Mouse (Mus musculus): ENCODE measurements around the gene Ndufa7.

The Ndufa7 gene

DNA sequence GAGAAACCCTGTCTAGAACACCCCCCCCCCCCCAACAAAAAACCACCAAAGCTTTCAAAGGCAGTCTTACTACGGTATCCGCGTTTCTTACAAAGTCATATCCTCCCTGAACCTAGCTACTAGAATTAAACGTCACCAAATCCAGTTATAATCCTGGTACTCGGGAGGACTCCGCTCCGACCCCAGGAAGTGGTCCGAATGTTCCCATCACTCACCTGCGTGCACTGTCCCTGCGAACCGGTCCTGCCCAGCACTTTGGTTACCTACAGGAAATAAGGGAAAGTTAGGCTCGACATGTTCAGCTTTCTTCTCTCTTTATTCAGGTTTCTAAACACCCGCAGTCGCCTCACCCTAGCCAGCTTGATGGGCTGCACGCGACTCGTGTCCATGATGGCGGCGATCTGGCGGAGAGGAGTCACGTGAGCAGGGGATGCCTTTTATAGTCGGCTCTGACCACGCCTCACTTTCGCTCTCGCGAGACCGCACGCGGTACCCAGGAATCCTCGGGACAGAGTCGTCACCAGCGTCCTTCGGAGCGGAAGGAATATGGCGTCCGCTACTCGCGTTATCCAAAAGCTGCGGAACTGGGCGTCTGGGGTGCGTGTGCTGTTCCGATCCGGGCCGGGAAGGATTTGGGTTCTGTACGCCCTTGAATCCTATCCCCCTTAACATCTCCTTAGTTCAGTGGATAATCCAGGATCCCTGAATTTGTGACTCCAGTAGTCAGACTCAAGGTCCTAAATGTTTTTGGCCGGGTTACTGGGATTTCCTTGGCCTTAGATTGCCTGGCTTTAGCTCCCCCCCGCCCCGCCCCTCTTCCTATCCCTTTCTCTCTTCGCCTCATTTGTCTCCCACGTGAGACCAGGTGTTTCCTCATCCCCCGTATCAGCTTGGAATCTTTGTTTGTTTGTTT lies at the start of gene Ndufa7, which contains the start of gene Rps28:
Gene Ndufa7, plus strand, starts transcription at position 489 of the 913 bp plus-strand sequence.
Gene Rps28, minus strand, starts transcription at position 479 of the 913 bp plus-strand sequence.
- peak; percentile 99 for DNase-seq

DNA sequence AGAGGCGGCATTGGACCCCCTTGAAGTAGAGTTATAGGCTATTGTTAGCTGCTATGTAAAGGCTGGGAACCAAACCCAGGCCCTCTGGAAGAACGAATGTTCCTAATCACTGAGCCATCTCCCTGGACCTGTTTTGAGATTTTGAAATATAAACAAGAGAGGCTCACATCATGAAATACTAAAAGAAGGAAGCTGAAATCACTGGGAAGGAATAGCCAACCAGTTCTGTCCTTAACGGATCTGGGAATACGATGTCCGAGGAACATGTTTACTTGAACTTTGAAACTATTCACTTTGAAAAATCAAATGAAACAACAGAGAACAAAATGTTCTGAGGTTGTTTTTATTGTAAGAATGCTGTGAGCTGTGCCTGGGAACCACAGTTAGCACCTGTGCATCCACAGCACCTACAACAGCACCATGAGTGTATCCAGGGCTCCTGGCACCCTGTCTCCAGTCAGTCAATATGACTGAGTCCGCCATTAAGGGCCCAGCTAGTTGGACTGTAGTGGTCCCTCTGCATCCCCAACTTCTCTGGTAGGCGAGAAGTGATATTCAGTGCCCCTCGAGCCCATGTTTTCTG lies 49.7 kb upstream of the Ndufa7 start:
- DNase-seq = peak; percentile 33

DNA sequence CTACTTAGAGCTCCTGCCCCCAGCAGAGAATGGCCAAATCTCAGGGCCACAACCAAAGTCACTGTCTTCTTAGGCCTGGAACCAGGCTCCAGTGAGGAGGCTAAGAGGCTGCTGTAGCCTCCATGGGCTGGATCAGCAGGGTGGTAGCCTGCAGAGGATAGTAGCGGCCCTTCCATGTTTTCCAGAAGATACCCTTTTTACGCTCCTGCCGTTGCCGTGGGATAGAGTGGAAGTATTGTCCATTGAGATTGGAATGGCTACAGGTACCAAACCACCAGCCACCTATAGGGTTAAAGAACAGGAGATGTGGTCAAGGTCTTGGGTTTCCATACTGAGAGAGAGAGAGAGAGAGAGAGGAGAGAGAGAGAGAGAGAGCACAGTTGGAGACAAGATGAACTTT lies 49.1 kb upstream of the Ndufa7 start:
- no peak for DNase-seq

DNA sequence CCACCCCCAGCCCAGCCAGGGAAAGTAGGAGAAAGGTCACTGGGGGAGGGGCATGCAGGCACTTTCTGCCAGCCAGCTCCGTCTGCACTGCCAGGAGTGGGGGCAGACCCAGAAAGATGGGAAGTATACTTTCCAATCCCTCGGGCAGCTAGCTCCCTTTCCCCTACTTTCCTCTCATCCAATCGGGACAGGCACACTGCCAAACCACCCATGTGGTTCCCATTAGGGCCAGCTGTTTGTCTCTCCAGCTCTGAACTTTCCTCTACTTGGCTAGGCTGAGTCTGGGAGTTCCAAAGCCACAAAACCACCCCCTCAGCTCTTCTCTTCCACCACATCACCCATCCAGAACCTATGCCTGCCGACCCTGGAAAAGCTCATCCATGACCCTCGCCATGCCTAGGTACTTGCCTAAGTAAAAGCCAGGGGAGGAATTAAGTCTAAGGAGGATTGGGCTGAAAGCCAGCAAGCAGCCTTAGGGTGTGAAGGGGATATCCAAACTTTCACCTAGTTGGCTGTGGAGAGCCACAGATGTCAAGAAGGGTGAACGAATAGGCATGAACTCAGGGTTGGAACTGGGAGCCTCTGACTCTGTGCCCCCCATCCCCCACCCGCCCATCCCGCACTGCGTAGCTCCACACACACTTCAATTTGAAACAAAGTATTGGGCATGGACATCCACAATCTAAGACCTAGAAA lies 45.0 kb upstream of the Ndufa7 start:
- DNase-seq = peak; percentile 97

DNA sequence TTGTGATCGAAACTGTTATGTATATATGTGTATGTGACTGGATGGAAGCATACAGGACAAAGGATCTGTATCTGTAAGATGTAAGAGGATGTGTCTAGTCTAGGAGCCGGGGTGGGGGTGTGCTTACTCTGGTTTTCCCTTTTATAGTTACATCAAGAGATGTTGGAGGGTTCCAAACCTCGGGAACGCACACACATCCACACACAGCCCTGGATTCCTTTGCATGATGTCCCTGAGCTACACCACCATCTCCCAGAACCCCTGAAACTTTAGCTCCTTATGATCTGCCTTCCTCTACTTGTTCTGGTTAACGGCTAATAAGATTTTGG lies 44.4 kb upstream of the Ndufa7 start:
- no peak for DNase-seq

DNA sequence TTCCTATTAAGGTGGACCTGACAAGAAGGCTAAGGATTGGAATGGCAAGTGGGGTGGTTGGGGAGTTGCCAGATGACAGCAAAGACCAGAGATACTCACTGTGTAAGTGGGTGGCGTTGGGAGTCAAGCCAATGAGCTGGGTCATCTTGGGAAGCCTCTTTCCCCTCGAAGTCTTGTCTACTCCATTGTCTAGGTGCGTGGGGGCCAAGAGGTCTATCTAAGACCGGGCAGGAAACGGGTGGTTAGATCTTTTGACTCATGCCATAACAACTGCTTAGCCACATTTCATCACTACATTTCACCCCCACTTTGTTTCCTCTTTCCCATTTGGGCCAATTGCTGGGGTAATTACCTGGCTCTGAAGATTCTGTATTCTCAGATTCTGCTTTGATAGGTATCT lies 43.9 kb upstream of the Ndufa7 start:
- peak; percentile 33 for DNase-seq

DNA sequence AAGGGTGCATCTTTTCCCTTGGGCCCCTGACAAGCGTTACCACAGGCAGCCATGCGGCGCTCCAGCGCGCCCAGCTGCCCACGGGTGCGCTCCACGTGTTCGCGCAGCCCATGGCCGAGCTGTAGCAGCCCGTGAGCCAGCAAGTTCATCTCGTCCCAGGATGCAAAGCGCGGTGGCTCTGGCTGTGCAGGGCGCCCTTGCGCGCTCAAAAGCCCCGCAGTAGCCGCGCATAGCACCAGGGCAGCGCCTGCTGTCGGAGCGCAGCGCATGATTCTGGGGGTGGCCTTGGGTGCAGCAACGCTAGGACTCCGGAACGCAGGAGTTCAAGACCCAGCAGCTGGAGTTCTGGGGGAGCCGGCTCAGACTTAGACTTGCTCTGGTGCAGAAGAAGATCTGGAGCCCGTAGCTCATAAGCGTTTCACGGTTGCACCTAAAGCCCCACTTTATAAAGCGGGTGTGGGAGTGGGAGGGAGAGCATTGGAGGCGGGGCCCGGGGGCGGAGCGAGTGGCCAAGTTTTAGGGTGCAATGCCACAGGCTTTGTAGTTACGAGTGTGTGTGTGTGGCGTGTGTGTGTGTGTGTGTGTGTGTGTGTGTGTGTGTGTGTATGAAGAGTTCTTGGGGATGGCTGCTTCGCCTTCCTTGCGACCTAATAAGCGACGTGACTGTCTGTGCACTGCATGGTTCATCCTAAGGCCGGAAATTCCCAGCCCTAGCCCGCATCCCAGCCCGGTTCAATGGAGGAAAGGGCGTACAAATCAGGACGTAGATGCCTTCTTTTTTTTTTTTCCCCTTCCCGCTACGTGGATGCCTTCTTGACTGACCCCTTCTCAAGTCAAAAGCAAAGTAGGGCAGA lies 43.0 kb upstream of the Ndufa7 start, which contains the start of gene Angptl4:
Gene Angptl4, minus strand, starts transcription at position 707 of the 854 bp plus-strand sequence.
- DNase-seq = peak; percentile 87

DNA sequence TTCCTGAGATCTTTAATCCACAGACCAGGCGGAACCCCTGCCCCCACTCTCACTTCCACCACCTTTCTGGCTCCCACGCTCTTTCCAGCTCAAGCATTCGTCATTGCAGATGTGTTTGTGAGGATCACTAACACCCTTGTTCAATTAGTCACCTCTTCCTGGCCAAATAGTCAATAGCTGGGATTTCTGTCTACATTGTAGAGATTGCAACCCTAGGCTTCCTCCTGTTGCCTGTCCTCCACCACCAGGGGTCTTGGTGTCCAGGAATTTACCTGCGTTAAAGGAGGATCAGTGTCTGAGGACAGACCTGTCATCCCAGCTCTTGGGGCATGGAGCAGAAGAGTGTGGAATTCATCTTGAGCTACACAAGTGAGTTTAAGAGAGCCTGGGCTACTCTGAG lies 42.3 kb upstream of the Ndufa7 start:
- DNase-seq = no peak

DNA sequence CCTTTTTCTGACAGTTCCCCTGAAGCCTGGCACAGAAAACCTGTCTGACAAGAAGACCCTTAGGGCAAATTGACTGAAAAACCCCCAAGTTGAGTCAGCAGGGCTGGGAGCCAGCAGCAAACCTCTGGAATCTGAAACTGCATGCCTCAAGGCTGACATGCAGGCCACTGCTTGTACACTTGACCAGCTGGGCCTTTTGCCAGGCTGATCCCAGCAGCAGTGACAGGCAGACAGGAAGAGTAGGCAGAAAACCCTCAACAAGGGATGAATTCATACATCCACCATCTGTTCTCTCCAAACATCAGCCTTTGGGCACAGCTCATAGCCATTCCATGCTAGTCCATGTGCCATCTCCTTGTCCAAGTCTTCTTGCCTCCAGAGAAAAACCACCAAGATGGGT lies 41.0 kb upstream of the Ndufa7 start:
- DNase-seq = peak; percentile 94

DNA sequence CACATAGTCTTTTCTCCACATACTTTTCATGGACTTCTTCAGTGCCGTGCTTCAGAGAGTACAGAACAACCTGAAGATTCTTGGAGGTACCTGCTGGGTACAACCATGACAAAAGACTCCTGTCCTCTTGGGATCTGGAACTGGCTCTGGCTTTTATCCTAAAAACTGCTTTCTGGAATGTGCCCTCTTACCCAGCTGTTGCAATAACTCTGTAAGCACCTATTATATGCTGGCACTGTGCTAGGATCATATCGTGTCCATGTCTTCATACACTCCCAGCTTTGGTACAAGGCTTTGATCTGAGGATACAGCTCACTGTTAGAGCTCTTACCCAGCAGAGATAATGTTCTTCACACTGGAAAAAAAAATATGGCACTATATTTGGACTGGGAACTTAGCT lies 39.4 kb upstream of the Ndufa7 start:
- DNase-seq = no peak

DNA sequence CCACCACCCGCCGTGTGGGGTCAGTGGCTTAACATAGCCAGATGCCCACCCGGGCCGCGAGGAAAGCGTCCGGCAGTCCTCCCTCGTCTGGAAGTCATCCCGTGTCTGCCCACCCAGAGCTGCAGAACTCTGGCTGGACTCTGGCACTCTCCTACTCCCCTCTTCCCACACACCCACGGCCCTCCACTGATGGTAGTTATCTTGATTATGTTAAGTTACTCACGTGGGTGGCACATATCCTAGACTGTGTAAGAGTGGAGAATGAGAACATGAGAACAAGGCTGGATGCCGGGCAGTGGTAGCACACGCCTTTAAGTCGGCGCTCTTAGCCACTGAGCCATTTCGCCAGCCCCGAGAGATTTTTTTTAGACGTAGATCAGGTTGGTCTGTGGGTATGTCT lies 38.0 kb upstream of the Ndufa7 start:
- DNase-seq = no peak

DNA sequence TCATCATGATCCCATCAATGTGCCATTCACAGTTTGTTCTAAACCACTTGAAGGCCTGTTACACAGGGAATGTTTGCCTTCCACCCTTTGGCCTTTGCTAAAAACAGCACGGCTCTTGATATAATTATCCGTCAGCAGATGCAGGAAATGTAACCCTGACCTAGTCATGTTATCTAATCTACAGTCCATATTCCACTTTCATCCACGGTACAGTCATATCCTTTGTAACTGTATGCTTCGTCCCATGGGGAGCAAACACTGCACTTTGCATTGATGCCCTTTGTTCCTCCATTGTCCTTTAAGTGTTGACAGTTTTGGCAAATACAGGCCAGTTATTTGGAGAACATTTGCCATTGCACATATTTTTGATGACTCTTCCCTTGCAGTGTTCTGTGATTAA lies 35.6 kb upstream of the Ndufa7 start:
- no peak for DNase-seq

DNA sequence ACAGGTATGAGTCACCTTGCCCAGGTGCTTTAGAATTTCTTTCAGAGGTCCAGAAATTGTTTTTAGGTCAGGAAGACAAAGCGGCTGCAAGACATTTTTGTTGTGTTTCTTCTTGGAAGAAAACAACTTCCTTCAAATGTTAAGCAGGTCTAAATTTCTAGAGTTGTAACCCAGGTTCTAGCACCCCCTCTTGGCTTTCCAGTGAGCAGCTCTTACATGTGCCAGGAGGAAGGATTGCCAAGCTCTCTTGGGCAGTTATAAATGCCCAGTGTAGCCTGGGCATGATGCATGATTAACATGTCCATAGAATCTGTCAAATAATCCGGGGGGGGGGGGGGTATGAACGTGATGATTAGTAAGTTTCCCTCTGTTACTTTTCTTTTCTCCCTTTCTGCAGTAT lies 26.1 kb upstream of the Ndufa7 start:
- peak; percentile 66 for DNase-seq

DNA sequence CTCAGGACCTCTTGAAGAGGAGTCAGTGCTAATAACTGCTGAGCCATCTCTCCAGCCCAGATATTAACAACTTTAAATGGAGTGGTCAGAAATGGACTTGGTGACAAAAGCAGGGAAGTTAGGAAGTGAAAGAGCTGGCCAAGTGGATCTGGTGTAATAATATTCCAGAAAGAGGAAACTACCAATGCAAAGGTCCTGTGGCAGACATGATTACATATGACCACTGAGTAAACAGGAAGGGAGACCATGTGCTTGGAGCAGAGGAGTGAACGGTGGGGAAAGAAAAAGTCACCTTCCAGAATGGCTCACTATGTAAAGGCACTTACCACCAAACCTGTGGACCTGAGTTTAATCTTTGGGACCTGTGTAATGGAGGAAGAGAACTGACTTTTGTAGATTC lies 25.1 kb upstream of the Ndufa7 start:
- DNase-seq = no peak

DNA sequence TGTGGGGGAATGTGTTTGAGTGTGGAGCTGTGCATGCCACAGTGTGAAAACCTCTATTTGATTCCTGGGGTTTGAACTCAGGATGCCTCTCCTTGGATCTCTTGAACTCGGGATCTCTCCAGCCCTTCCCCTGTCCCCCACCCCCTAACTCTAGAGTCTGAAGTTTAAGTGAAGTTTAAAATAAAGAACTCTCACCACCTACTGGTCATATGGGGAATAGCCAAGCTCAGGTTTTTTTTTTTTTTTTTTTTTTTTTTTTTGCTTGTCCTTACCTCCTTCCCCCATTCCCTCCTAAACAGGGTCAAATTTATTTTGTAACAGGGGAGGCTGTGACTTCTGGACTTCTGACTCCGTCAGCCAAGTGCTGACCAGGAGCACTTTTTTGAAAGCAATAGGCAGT lies 22.2 kb upstream of the Ndufa7 start:
- no peak for DNase-seq

DNA sequence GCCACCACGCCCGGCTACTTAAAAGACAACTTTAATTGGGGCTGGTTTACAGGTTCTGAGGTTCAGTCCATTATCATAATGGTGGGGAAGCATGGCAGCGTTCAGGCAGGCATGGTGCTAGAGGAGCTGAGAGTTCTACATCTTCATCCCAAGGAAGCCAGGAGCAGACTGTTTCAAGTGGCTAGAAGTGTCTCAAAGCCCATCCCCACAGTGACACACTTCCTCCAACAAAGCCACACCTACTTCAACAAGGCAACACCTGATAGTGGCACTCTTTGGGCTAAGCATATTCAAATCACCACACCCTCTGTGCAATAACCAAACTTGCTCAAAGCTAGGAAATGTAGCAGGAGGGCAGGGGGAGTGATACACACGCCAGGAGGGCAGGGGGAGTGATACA lies 20.2 kb upstream of the Ndufa7 start:
- DNase-seq = no peak

DNA sequence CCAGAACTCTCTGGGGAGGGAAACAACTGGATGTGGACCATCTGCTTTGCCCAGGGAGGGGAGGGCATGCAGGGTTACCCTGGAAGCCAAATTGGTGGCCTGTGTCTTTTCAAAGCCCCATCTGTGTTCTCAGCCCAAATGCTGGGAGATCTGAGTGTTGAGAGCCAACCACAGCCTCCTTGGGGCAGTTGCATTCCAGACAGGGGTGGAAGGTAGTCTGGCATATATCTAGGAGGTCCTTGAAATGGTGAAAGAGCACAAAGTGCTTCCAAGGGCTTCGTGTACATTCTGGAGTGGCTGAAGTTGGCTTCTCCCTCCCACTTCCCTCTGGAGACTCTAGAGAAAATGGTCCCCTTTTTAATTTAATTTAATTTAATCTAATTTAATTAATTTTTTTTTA lies 19.6 kb upstream of the Ndufa7 start:
- no peak for DNase-seq

DNA sequence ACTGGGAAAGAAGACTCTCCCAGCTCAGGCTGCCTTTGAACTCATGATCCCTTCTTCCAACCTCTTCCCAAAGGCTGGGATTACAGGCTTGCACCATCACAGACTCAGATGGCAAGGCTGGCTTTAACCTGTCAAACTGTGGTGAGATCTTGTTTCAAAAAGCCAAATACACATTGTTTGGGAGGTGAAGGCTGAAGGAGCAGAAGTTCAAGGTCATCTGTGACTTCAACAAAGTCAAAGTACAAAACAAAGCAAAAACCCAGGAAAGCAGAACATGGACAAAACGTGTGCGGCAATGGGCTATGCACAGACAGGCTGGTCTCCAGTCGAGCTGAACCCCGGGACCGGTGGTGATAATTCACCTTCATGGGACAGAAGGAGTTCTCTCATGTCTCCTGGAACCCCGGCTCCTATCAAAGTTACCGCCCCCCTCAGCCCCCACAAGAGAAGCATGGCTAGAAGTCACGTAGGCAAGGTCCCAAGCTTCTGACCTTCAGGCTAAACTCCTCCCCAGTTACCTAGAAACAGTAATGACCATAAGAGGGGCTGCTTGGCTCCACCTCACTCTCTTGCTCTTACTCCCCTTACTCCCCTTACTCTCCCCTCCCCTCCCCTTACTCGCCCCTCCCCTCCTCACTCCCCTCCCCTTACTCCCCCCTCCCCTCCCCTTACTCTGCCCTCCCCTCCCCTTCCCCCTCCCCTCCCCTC lies 17.0 kb upstream of the Ndufa7 start:
- DNase-seq = no peak

DNA sequence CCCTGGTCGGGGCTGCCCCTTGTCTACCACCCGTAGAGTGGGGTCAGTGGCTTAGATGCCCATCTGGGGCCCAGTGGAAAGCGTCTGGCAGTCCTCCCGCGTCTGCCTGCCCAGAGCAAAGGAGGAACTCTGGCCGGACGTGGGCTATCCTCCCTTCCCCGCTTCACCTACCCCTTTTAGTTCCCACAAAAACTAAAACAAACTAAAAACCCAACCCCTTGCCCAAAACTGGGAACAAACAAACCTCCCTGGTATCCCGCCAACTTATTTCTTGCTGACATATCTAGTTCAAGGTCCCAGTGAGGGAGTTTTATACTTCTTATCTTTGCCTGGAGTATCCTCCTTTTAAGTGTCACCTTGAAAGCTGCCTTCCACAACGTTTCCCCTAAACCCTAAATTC lies 16.2 kb upstream of the Ndufa7 start:
- no peak for DNase-seq

DNA sequence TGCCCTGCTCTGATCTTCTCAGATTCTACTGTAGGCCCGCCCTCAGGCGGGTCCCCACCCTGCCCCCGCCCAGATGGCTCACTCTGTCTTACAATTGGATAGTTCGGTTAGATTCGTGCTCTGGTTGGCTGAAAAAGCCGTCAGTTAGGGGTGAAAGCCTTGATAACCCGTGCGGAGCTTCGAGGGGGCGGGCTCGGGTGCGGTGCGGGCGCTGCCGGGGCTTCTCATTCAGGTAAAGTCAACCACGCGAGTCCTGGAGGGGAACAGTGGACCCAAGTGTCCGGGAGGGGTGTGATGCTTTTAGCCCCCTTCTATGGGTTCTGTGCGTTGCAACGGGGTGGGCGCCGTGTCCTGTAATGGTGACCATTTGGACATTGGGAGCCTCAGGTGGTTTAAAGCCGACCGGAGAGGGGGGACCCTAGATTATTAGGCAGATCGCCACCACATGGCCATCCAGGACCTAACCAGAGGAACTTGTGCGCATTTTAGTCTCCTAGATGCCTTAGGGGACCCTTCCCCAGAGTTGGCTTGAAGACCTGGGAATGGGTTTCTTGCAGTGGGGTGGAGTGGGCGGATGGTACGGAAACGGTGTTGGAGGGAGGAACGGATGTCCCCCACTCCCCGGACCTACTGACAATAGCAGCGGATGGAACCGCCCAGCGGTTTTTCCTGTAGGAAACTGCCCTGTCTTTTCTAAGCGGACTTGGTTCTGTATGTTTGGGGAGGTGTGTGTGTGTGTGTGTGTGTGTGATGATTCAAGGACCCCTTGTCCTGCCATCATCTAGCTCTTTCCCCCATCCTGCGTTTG lies 13.8 kb upstream of the Ndufa7 start, which contains the start of gene Kank3:
Gene Kank3, plus strand, starts transcription at position 186 of the 808 bp plus-strand sequence.
- peak; percentile 96 for DNase-seq

DNA sequence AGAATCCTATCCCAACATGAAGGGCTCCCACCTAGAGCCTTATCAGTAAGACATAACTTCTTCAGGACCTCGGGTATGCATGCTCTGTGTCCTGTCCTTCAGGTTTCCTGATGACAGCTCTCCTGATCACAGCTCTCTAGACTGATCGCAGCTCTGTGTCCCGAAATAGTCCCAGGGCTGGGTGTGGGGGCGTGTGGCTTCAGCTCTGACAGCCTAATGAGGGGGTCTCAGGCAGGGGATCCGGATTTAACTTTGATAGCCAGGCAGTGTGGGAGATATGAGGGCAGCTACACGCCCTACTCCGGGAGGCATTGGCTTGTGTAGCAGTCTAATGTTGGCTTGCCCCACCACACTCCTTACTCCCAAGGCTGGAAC lies 13.2 kb upstream of the Ndufa7 start:
- no peak for DNase-seq

All from kidney, postnatal 14 days (tissue).